In genomic region chr5:142976516-142976915, GRCm38 (mm10) we compare ENCODE assay signal across 8 mouse cellular contexts. TPM values are rescaled to one million over a fixed set of nuclear protein-coding genes. Genes with fewer than 3 reads are reported as not detected.
DNase-seq lines count a peak whose midpoint lies in the region; ATAC-seq lines count a peak whose summit lies in the region.

No protein-coding gene starts in this region.

- no peak overlapping the region for H3K4me3 ChIP-seq in hindbrain, embryonic 12.5 days
- H3K4me3 ChIP-seq in limb, embryonic 15.5 days = no peak overlapping the region

- peak overlapping the region; percentile 35; the same call in 1 of the 2 replicates for H3K27ac ChIP-seq in hindbrain, embryonic 12.5 days
- H3K27ac ChIP-seq in limb, embryonic 15.5 days = peak overlapping the region; percentile 44; the same call in 1 of the 2 replicates

- peak; percentile 39 to 43 for DNase-seq in cerebellum, postnatal 14 days
- no peak for DNase-seq in cerebellum, adult 9-10 months
- peak; percentile 66 for DNase-seq in left cerebral cortex, postnatal 4 days
- DNase-seq in left cerebral cortex, adult 9 months (ENCODE audit: low spot score in 2 of 2) = no peak
- DNase-seq in left cerebral cortex, adult 18-20 months (ENCODE audit: low spot score in 2 of 2) = no peak
- DNase-seq in frontal cortex, postnatal 36 days (ENCODE audit: low spot score in 2 of 2) = no peak

- WGBS in hindbrain, embryonic 12.5 days = 64% methylated on average over 5 of the region's 5 CpGs
- 55% methylated on average over 5 of the region's 5 CpGs for WGBS in limb, embryonic 15.5 days

- H3K9ac ChIP-seq in hindbrain, embryonic 12.5 days = no peak overlapping the region
- no peak overlapping the region for H3K9ac ChIP-seq in limb, embryonic 15.5 days

- H3K4me2 ChIP-seq in hindbrain, embryonic 12.5 days (replicated peaks) = no peak overlapping the region
- H3K4me2 ChIP-seq in limb, embryonic 15.5 days = no peak overlapping the region

- peaks cover 33% of the 10 kb centered on the region for H3K4me1 ChIP-seq in hindbrain, embryonic 12.5 days
- H3K4me1 ChIP-seq in limb, embryonic 15.5 days = peaks cover 19% of the 10 kb centered on the region

- H3K27me3 ChIP-seq in hindbrain, embryonic 12.5 days = no peaks in the 10 kb centered on the region
- H3K27me3 ChIP-seq in limb, embryonic 15.5 days = no peaks in the 10 kb centered on the region

- no peaks in the 10 kb centered on the region for H3K9me3 ChIP-seq in hindbrain, embryonic 12.5 days (replicated peaks)
- no peaks in the 10 kb centered on the region for H3K9me3 ChIP-seq in limb, embryonic 15.5 days

- ATAC-seq in hindbrain, embryonic 12.5 days (ENCODE audit: low FRiP score) = no peak
- no peak for ATAC-seq in limb, embryonic 15.5 days (ENCODE audit: insufficient number of reproducible peaks, low FRiP score, low TSS enrichment, low read depth)

- H3K36me3 ChIP-seq in hindbrain, embryonic 12.5 days = peaks cover 26% of the 10 kb centered on the region
- peaks cover 29% of the 10 kb centered on the region for H3K36me3 ChIP-seq in limb, embryonic 15.5 days

- intact Hi-C loops in left cerebral cortex, postnatal 4 days (cut with DNase I) = no loop called here

RNA-seq across cellular contexts. Expression of gene Fscn1, which starts 16.4 kb away (rescaled TPM):
- 100 to 1,000 TPM; 530 to 553 TPM for total RNA-seq in left cerebral cortex, postnatal 4 days (2021)
- polyA plus RNA-seq in hindbrain, embryonic 12.5 days (2016; fragmentation: Nextera tagmentation; extraction: Ambion mirVana) = 699 and 764 TPM in 2 replicates
- polyA plus RNA-seq in limb, embryonic 15.5 days (2015; fragmentation: Nextera tagmentation; extraction: Ambion mirVana) = 308 and 341 TPM in 2 replicates
- total RNA-seq in left cerebral cortex, adult 18-20 months (2021) = 100 to 1,000 TPM; 280 to 311 TPM

Comparison
In these comparisons a context has a peak if more than half of its experiments do, and no peak if none do; other contexts are left out.
1. DNase-seq: peak in cerebellum, postnatal 14 days (2 of 2) and left cerebral cortex, postnatal 4 days (single experiment); none in cerebellum, adult 9-10 months (single experiment), left cerebral cortex, adult 9 months (0 of 2), left cerebral cortex, adult 18-20 months (0 of 2) and frontal cortex, postnatal 36 days (0 of 2).